Mouse (Mus musculus): ENCODE data around the gene Esyt3. TPM values are rescaled to one million over a fixed set of nuclear protein-coding genes. Genes with fewer than 3 reads are reported as not detected.

The Esyt3 gene
- total RNA-seq, 2 experiments from 2014 or later = 1.6 TPM

Other genes starting within 250 kb of the Esyt3 start
- gene Pik3cb, start 217.9 kb downstream of the Esyt3 start, total RNA-seq (2021) = 10 to 100 TPM; 18.8 to 19.0 TPM
- not detected for gene Faiml, start 121.3 kb downstream of the Esyt3 start, total RNA-seq (2021)
- gene Cep70, start 115.2 kb downstream of the Esyt3 start, total RNA-seq (2021) = 10 to 100 TPM; 15.4 to 17.2 TPM
- gene Mras, start 78.8 kb upstream of the Esyt3 start, total RNA-seq (2021) = 10 to 100 TPM; 81.7 to 99.5 TPM
- gene Nme9, start 92.9 kb upstream of the Esyt3 start, total RNA-seq (2021) = not detected
- 10 to 100 TPM; 60.3 to 61.5 TPM for gene Armc8, start 210.3 kb upstream of the Esyt3 start, total RNA-seq (2021)
- gene Dbr1, start 217.2 kb upstream of the Esyt3 start, total RNA-seq (2021) = 10 to 100 TPM; 11.4 to 12.4 TPM

Data from left cerebral cortex, postnatal 10 days (tissue).